Comparison of ENCODE assay signal across 15 mouse cellular contexts in the genomic region with DNA sequence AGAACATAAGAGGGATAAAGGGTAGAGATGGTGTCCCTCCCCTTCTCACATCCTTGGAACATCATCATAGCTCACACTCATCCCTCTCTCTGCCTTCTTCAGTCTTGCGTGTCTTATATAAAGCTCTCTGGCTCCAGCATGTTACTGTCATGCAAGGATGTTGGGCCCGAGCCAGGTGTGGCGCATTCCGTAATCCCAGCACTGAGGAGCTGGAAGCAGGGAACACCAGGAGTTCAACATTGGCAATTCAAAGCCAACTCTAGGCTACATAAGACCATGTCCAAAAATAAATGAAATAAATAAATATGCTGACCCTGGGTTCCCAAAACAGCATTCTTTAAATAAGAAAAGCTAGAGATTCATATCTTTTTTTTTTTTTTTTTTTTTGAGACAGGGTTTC. TPM values are rescaled to one million over a fixed set of nuclear protein-coding genes. Genes with fewer than 3 reads are reported as not detected.
DNase-seq lines count a peak whose midpoint lies in the region.
"Had no signal": no experiment of that assay in that cellular context is flagged by ENCODE, and none has a peak within 500 bp of the region (broad histone marks: within the 10 kb centered on the region; RNA-seq: fewer than 3 reads in every experiment).

No protein-coding gene starts in this region.

- peak; percentile 14 for DNase-seq in adrenal gland, postnatal 14 days
- DNase-seq in adrenal gland, postnatal 25 days = no peak
- DNase-seq in heart, postnatal 14 days = peak; percentile 42 to 55
- DNase-seq in heart, postnatal 25 days (ENCODE audit: low spot score) = no peak
- peak; percentile 14 for DNase-seq in cerebellum, adult 11-12 months
- DNase-seq in cerebellum, postnatal 14 days = peak; percentile 75 to 84
- DNase-seq in kidney, adult 8-10 months = no peak
- no peak for DNase-seq in adrenal gland, postnatal 4 days (ENCODE audit: low spot score in 2 of 2)
- DNase-seq: kidney, postnatal 36 days; liver, embryonic 13.5 days; thymus, postnatal 36 days had no signal

- intact Hi-C loops in heart, postnatal 14 days (cut with DNase I) = no loop called here
- intact Hi-C loops in heart, postnatal 25 days (cut with DNase I) = no loop called here

RNA-seq across cellular contexts. Expression of a gene that starts 39.5 kb away (rescaled TPM):
- total RNA-seq in adrenal gland, postnatal 14 days (2021) = 1.2 and 1.5 TPM in 2 replicates
- total RNA-seq in adrenal gland, postnatal 25 days (2021) = 0.33 and 1.5 TPM in 2 replicates
- total RNA-seq in heart, postnatal 14 days (2021) = under 1 TPM; 0.69 to 0.80 TPM
- total RNA-seq in heart, postnatal 25 days (2021) = 1 to 10 TPM; 1.0 to 1.4 TPM
- total RNA-seq in adrenal gland, postnatal 4 days (2021) = 1 to 10 TPM; 2.1 to 2.4 TPM
- total RNA-seq: ES-E14; gastrocnemius, postnatal 4 days had no signal

RNA-seq across cellular contexts. Expression of a gene that starts 46.9 kb away (rescaled TPM):
- total RNA-seq in adrenal gland, postnatal 14 days (2021) = not detected in 2 replicates
- total RNA-seq in adrenal gland, postnatal 25 days (2021) = not detected in 2 replicates
- total RNA-seq in heart, postnatal 14 days (2021) = not detected
- total RNA-seq in heart, postnatal 25 days (2021) = not detected
- not detected for total RNA-seq in adrenal gland, postnatal 4 days (2021)
- total RNA-seq: adrenal gland, postnatal 36 days; gastrocnemius, postnatal 4 days; left cerebral cortex, adult 8-10 months had no signal

Comparison
In these comparisons a context has a peak if more than half of its experiments do, and no peak if none do; other contexts are left out.
1. DNase-seq: peak in adrenal gland, postnatal 14 days (single experiment), heart, postnatal 14 days (2 of 2), cerebellum, adult 11-12 months (single experiment) and cerebellum, postnatal 14 days (2 of 2); none in adrenal gland, postnatal 25 days (single experiment), heart, postnatal 25 days (single experiment), kidney, adult 8-10 months (0 of 2) and adrenal gland, postnatal 4 days (0 of 2).